Mouse (Mus musculus) adrenal gland, postnatal 14 days (tissue): ENCODE results near the gene Grin3b. TPM values are rescaled to one million over a fixed set of nuclear protein-coding genes. Genes with fewer than 3 reads are reported as not detected.

Source experiments
- DNase-seq: peaks from one replicate; pipeline ENCODE4 v3.0.0; 2021; ENCODE audit warnings: mixed read lengths
- long read RNA-seq, 2 experiments: library from polyadenylated mRNA; stranded (forward); transcript quantifications; one replicate each; pipeline ENCODE4 v2.0.0; 2021
- total RNA-seq: library from RNA; stranded (reverse); gene quantifications from 2 replicates; pipeline ENCODE4 v1.2.3, GENCODE M21; 2021

Grin3b gene
- total RNA-seq, result not detected in 2 replicates
- long read RNA-seq, experiment 1, result 0 reads
- long read RNA-seq, experiment 2, result 0 reads

GRCm38 (mm10) chr10:79970415-79971182 is at the start of gene Grin3b:
TSS of gene Grin3b (plus strand) at chr10:79970715.
- peak; percentile 37 for DNase-seq

DNA sequence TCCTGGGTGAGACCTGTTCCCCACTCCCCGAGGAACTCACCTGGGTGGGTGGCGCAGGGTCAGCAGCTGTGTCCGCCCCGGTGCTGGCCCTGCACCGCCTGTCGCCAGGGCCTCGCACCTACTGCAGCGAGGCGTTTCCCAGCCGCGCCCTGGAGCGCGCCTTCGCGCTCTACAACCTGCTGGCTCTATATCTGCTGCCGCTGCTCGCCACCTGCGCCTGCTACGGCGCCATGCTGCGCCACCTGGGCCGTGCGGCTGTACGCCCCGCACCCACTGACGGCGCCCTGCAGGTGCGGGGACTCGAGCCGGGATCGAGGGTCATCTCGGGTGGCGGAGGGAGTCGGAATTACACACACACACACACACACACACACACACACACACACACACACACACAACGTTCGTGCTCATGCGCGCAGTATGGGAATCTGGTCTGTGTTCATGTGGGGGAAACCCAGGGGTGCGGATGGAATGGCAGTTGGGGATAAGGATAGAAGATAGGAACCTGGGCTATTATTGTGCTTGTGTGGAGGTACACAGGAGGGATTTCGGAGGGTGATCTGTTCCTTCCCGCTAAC is 49.5 kb upstream of the Grin3b start, which contains the start of gene R3hdm4:
Gene R3hdm4, minus strand, starts transcription at position 251 of the 578 bp plus-strand sequence.
- no peak for DNase-seq

DNA sequence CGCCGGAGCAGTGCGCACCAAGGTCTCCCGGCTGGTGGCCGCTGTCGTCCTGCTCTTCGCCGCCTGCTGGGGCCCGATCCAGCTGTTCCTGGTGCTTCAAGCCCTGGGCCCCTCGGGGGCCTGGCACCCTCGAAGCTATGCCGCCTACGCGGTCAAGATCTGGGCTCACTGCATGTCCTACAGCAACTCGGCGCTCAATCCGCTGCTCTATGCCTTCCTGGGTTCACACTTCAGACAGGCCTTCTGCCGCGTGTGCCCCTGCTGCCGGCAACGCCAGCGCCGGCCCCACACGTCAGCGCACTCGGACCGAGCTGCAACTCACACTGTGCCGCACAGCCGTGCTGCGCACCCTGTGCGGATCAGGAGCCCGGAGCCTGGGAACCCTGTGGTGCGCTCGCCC is 48.9 kb upstream of the Grin3b start:
- peak; percentile 43 for DNase-seq

- peak; percentile 94 for DNase-seq
Measured at GRCm38 (mm10) chr10:79924998-79925784, 45.3 kb upstream of the Grin3b start.

- no peak for DNase-seq
Measured at GRCm38 (mm10) chr10:79925785-79926490, 44.6 kb upstream of the Grin3b start.

DNA sequence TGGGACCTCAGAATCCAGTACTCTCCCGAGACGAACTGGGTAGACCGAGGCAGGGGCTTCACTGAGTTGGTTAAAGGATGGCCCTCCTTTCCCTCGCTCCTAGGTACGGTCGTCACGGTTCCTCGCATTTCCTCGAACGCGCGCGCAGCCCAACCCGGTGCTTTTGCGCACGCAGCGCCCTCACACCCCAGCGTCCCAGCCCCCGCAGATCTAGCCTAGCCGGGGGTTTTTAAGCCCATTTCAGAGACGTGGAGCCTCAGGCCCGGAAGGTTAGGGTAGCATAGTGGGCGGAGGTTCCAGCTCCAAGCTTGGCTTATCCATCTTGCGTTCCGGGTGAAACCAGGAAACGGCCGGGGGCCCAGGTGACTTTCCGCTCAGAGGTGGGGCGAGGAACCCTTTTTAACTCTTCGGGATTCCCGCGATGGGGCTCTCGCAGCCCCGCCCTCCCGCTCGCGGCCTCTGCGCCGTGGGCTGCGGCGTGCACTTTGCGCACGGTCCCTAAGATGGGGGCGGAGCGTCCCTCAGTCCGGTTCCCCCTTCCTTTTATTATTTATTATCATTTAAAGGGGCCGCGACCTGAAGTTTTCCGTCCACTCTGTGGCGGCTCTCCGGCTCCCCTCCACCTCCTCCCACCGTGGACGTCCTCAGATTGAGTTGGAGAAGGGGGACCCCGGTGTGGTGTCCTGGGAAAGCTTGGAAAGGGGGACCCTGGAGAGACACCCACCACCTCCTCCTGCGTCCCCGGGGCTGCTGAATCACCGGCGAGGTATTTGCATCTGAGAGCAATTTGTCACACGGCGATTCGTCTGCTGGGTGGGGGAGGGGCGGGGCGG is 43.8 kb upstream of the Grin3b start, which contains the start of gene Arid3a:
Gene Arid3a, plus strand, starts transcription at position 553 of the 833 bp plus-strand sequence.
- peak; percentile 92 for DNase-seq

DNA sequence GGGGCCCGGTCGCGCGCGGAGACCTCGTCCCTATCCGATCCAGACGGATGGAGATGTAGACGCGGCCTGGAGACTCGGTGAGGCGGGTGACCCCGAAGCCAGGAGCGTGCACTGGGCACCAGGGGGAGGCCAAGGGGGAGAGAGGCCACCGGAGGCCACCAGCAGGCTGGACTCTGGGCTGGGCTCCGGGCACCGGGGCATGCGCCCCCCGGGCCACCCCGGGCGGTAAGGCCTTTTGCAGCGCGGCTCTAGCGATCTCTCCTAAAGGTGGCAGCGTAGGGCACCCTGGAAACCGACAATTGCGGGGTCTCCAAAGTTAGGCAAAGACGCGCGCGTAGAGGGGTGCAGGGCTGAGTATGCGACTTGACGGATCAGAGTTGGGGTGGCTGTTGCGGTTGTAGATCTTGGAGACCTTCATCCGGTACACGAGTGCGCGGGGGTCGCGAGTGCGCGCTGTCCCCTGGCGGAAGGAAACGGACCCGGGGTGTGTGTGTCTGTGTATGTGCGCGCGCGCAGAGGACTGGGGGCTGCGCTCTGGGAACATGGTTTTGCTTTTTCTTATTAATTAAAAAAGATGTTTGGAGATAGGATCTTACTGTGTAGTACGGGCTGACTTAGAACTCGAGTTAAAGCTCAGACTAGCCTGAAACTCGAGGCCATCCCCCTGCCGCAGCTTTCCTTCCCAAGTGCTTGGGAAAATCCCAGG is 43.0 kb upstream of the Grin3b start:
- peak; percentile 75 for DNase-seq

- peak; percentile 77 for DNase-seq
Measured at GRCm38 (mm10) chr10:79928030-79928694, 42.4 kb upstream of the Grin3b start.

DNA sequence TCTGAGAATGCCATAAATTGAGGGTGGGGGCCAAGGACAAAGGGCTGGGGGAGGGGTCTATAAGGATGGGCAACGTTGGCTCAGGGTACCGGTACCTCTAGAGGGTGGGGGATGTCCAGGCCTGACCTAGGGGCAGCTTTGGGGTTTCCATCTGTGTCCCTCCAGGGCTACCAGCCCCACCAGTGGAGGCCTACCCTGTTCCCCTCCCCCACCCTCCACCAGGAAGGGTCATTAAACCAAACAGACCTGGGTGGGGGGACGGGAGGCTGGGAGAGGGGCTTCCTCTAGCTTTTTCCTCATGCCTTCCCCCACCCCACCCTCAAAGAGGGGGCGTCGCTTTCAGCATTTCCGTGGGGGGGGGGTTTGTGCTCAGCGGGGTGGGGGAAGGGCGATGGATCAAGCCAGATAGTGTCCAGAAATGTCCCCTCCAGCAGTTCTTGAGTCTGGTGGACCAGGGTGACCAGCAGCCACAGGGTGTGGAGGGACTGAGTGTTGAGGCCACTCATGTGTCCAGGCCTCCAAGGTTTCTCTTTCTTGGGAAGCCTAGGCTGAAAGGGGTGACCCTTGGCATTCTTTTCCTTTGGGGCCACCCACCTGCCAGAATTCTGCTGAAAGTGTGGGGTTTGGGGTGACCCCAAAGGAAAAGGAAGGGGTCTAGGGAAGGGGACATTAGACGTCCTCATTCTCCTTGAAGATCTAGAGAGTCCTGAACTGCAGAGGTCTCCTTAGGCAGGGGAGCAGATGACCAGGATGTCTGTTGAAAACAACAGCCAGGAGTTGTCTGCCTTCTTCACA is 41.4 kb upstream of the Grin3b start:
- DNase-seq, result no peak

- DNase-seq, result no peak
Measured at GRCm38 (mm10) chr10:79929967-79930825, 40.3 kb upstream of the Grin3b start.

DNA sequence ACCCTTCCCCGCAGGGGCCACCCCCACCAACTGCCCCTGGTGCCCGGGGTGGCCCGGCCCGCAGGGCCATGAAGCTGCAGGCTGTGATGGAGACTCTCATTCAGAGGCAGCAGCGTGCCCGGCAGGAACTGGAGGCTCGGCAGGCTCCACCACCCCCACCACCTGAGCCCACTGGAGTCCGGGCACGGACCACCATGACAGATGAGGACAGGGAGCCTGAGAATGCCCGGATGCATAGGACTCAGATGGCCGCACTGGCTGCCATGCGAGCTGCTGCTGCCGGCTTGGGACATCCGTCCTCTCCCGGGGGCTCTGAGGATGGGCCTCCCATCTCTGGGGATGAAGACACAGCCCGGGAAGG is 39.7 kb upstream of the Grin3b start:
- no peak for DNase-seq

DNA sequence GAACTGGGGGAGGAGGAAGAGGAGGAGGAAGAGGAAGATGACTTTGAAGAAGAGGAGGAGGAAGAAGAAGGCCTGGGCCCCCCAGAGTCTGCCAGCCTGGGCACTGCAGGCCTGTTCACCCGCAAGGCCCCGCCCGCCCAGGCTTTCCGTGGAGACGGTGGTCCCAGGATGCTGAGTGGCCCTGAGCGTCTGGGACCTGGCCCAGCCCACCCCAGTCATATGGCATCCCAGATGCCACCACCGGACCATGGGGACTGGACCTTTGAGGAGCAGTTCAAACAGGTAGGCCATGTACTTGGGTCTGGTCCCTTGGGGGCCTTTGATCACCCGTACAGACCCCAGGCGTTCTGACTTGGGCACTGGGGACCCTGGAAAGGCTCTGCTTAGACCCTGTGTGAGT is 38.7 kb upstream of the Grin3b start:
- no peak for DNase-seq

DNA sequence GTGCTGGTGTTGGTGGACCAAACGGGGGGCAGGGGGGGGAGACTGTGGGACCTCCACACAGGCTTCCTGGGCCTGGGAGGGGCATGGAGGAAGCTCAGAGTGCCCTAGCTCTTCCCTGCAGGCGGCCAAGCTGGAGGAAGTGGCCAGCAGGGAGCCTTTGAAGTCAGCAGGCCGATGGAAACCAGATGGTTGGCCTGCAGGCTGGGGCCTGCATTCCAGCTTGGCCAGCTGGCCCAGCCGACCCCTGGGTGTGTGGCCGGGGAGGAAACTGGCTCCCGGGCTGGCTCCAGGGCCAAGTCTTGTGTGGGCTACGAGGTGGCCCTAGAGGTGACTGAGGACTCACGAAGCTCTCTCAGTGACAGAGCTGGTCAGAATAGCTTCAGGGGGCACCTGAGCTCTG is 37.8 kb upstream of the Grin3b start:
- peak; percentile 66 for DNase-seq

- no peak for DNase-seq
Measured at GRCm38 (mm10) chr10:79933145-79933679, 37.3 kb upstream of the Grin3b start.

DNA sequence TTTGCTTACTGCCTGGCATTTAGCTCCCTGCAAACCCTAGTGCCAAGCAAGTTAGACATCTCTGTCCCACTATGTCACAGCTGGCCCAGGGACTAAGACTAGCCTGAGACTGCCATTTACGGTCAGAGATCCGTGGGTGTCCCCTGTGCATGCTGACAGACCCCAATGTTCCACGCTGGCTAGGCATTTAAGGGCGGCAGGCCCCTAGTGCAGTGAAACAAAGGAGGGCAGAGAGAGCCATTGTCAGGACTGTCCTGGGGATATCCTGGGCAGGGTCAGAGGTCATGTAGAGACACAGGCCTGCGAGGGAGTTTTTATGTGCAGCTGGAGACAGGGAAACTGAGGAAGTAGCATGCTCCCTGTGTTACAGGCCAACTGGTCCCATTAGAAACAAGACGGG is 36.7 kb upstream of the Grin3b start:
- no peak for DNase-seq

DNA sequence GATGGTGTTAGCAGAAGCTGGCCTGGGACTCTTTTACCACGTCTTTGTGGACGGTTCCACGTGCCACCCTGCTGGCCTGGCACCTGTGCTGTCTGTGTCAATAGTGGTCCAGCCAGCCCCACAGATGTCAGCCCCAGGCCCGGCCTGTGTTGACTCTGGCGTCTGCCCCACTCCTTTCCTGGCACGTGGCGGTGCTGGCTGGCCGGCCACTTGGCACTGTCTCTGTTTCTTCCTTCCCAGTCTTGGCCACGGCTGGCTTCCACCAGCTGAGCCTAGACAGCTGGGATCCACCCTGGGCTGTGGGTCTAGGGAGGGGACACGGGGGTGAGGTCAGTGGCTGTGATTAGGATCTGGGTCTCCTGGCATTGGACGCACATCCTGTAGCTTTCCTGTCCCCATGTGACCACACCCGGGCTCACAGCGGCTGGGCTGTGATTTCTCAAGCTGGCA is 36.2 kb upstream of the Grin3b start:
- peak; percentile 87 for DNase-seq

DNA sequence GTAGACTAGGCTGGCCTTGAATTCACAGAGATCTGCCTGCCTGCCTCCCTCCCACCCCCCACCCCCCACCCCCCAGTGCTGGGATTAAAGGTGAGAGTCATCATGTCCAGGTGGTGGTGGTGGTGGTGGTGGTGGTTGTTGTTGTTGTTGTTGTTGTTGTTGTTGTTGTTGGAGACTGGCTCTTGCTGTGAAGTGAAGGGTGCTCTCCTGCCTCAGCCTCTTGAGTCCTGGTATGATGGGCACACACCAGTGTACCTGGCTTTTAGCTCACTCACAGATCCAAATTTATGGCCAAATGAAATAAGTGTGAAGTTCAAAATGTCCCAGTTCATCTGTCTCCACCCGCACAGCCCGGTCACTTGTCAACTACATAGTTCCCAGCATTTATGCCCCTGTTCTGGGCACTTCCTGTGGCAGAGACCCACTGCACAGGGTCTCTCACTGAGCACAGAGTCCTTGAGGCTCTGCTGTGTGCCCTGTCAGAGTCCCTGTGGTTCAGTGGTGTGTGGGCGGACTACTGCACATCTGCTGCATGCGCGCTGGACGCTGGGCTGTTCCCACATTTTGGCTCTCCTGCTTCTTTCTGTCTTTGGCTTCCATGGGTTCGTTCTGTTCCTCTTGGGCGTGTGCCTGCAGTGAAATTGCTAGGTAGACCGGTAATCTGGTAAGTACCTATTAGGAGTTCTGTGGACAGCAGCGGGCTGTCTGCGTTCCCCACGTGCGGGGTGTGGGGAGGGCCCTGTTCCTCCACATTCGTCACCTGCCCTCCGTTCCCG is 35.5 kb upstream of the Grin3b start:
- no peak for DNase-seq
